Mouse (Mus musculus): Measurements from ENCODE around the gene Irx2.

DNA sequence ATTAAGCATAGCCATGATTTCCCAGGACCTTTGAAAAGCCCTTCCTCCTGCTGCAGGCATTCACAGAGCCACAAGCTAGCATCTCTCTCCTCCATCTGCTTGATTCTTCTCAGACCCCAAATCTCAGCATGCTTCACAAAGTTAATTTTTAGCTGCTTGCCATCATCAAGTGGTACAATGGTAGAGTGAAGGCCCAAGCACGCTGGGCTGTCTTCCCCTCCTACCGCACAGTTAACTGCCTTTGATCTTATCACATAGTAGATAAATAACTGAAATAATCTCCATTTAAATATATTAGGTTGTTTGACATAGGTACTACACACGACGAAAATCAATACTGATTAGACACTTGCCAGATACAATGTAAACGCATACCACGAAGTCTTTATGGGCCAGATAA is 35.3 kb upstream of the Irx2 start:
- TF ChIP-seq POLR2A (IDR thresholded peaks at IDR 0.05; ENCODE audit: borderline replicate concordance, control insufficient read depth, low read depth, low read length): no peak
- TF ChIP-seq CTCF (IDR thresholded peaks at IDR 0.05; ENCODE audit: control insufficient read depth, insufficient read depth, low read length): no peak

All from bone marrow, adult 2 months (tissue).